Mouse (Mus musculus): ENCODE measurements at regions not wholly inside any gene's neighbourhood (a gene's known extent, or its start where the extent isn't known, plus 50 kb on each side); places are given as distances from the start of the nearest gene placed in this dataset.

DNA sequence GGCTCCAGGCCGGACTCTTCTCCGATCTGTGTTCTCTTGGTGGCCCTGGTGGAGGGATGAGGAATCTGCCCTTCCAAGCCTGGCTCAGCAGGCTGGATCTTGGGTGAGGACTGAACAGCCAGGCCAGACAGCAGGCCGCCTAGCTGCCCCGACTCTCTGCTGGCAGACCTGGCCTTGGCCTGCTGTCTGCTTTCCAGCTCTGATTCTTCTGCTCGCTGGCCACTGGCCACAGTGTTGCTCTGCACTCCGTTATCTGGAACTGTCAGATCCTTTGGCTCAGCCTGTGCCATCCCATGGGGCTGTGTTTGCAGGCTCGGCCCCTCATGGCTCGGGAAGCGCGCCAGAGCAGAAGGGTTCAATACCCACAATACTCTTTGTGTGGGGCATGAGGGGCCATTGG lies 119.7 kb downstream of the Bcl2l11 start:
- Histone ChIP-seq H3K36me3 (replicated peaks in 1 of 2; ENCODE audit: control insufficient read depth in 1 of 2, insufficient read depth in 1 of 2, low read length in 1 of 2) (no peaks in the 10 kb centered on the region), H3K27ac (ENCODE audit: insufficient read depth, low read depth) (no peak overlapping the region), H3K79me2 (replicated peaks; ENCODE audit: control insufficient read depth, extremely low read depth, insufficient read depth, poor library complexity, severe bottlenecking) (no peaks in the 10 kb centered on the region), H3K9ac (ENCODE audit: insufficient read depth, low read depth) (no peak overlapping the region), H3K4me3 (replicated peaks in 1 of 3; ENCODE audit: low read depth in 2 of 3, low read length in 2 of 3, poor library complexity in 1 of 3) (no peak overlapping the region), H3K4me2 (ENCODE audit: insufficient read depth, low read depth, poor library complexity, severe bottlenecking) (no peak overlapping the region), H3K4me1 (ENCODE audit: control insufficient read depth in 1 of 2, insufficient read depth in 2 of 2) (peaks cover 0 to 14% of the 10 kb centered on the region in 2 experiments; a peak in 3 of 4 replicates), H3K9me3 (replicated peaks; ENCODE audit: low read length) (peaks cover 10% of the 10 kb centered on the region), H3K27me3 (replicated peaks) (no peaks in the 10 kb centered on the region)
- dilution Hi-C loops (cut with MboI; ENCODE audit: extremely low pct_ligation_motif_present, extremely low pct_unique_long_range_greater_than_20kb, low sequenced_read_pairs) (no loop called here), in situ Hi-C loops (cut with MboI; ENCODE audit: low pct_ligation_motif_present, low pct_unique_long_range_greater_than_20kb, low sequenced_read_pairs) (no loop called here)
- no peak for TF ChIP-seq TBP (conservative IDR thresholded peaks at IDR 0.05; ENCODE audit: low read depth, low read length)
- TF ChIP-seq USF2 (conservative IDR thresholded peaks at IDR 0.05; ENCODE audit: low read depth, low read length), result no peak
- no peak for TF ChIP-seq MAZ (IDR thresholded peaks at IDR 0.05; ENCODE audit: low read depth, low read length)
- TF ChIP-seq TCF12 (IDR thresholded peaks at IDR 0.05; ENCODE audit: low read depth, low read length), result no peak
- TF ChIP-seq MEF2A (IDR thresholded peaks at IDR 0.05; ENCODE audit: borderline replicate concordance, low read depth, low read length), result no peak
- TF ChIP-seq RAD21 (IDR thresholded peaks at IDR 0.05; ENCODE audit: low read depth, low read length), result no peak
- no peak for TF ChIP-seq JUN (IDR thresholded peaks at IDR 0.05; ENCODE audit: insufficient read depth, low read depth, low read length)
- no peak for DNase-seq (ENCODE audit: extremely low read depth)

DNA sequence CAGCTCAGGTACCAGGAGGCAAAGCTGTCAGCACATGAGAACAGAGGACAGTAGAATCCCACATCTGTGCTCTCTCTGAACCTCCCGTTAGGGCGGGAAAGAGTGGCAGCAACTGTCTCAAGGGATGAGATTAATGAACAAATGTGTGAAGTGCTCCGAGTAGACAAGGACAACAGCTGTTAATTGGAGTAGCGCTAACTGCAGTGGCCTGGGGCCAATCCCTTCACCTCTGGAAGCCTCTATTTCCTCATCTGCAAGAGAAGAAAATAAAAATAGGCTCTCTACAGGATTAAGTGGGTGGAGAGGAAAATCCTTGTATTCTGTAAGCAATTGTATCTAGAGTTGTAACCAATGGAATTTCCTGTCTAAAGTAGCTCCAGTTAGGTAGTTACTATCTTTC lies 122.1 kb downstream of the Bcl2l11 start:
- in situ Hi-C loops (cut with MboI; ENCODE audit: low pct_ligation_motif_present, low pct_unique_long_range_greater_than_20kb, low sequenced_read_pairs) (no loop called here), dilution Hi-C loops (cut with MboI; ENCODE audit: extremely low pct_ligation_motif_present, extremely low pct_unique_long_range_greater_than_20kb, low sequenced_read_pairs) (no loop called here)
- no peak for DNase-seq (ENCODE audit: extremely low read depth)
- H3K4me1 ChIP-seq (ENCODE audit: control insufficient read depth in 1 of 2, insufficient read depth in 2 of 2), result peaks cover 0 to 14% of the 10 kb centered on the region in 2 experiments; a peak in 3 of 4 replicates
- no peak overlapping the region for H3K9ac ChIP-seq (ENCODE audit: insufficient read depth, low read depth)
- peaks cover 10% of the 10 kb centered on the region for H3K9me3 ChIP-seq (replicated peaks; ENCODE audit: low read length)
- no peaks in the 10 kb centered on the region for H3K36me3 ChIP-seq (replicated peaks in 1 of 2; ENCODE audit: control insufficient read depth in 1 of 2, insufficient read depth in 1 of 2, low read length in 1 of 2)
- H3K4me2 ChIP-seq (ENCODE audit: insufficient read depth, low read depth, poor library complexity, severe bottlenecking), result no peak overlapping the region
- H3K27ac ChIP-seq (ENCODE audit: insufficient read depth, low read depth), result no peak overlapping the region
- no peak overlapping the region for H3K4me3 ChIP-seq (replicated peaks in 1 of 3; ENCODE audit: low read depth in 2 of 3, low read length in 2 of 3, poor library complexity in 1 of 3)
- no peaks in the 10 kb centered on the region for H3K27me3 ChIP-seq (replicated peaks)
- TF ChIP-seq ZMIZ1 (IDR thresholded peaks at IDR 0.05; ENCODE audit: low read depth, low read length) (no peak), MYC (IDR thresholded peaks at IDR 0.05; ENCODE audit: low read depth, low read length) (no peak), PAX5 (IDR thresholded peaks at IDR 0.05; ENCODE audit: low read length) (no peak), RCOR1 (conservative IDR thresholded peaks at IDR 0.05; ENCODE audit: low read depth, low read length) (no peak), ZKSCAN1 (IDR thresholded peaks at IDR 0.05; ENCODE audit: borderline replicate concordance, low read depth, low read length) (no peak), ELF1 (IDR thresholded peaks at IDR 0.05; ENCODE audit: low read depth, low read length) (no peak)
- H3K79me2 ChIP-seq (replicated peaks; ENCODE audit: control insufficient read depth, extremely low read depth, insufficient read depth, poor library complexity, severe bottlenecking), result no peaks in the 10 kb centered on the region

DNA sequence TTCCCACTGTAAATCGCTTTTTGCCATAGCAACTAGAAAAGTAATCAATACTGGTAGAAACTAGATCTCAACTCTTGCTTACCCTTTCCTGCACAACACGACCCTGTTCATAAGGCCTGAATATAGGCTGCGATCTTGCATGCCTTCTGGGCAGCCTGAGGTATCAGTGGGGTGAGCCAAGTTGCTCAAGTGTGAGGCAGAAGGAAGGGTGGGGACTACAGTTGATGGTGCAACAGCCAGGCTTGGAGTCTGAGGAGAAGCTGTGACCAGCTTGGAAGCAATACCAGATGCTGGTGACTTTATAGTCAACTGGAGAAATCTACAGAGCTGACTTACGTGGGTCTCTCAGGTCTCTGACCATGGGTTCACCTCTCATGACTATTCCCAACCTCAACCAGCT lies 123.3 kb downstream of the Bcl2l11 start:
- Histone ChIP-seq H3K79me2 (replicated peaks; ENCODE audit: control insufficient read depth, extremely low read depth, insufficient read depth, poor library complexity, severe bottlenecking) (no peaks in the 10 kb centered on the region), H3K36me3 (replicated peaks in 1 of 2; ENCODE audit: control insufficient read depth in 1 of 2, insufficient read depth in 1 of 2, low read length in 1 of 2) (no peaks in the 10 kb centered on the region), H3K4me1 (ENCODE audit: control insufficient read depth in 1 of 2, insufficient read depth in 2 of 2) (peaks cover 0 to 3% of the 10 kb centered on the region in 2 experiments; a peak in 2 of 4 replicates), H3K9ac (ENCODE audit: insufficient read depth, low read depth) (no peak overlapping the region), H3K9me3 (replicated peaks; ENCODE audit: low read length) (peaks cover 10% of the 10 kb centered on the region), H3K27ac (ENCODE audit: insufficient read depth, low read depth) (no peak overlapping the region), H3K4me2 (ENCODE audit: insufficient read depth, low read depth, poor library complexity, severe bottlenecking) (no peak overlapping the region), H3K27me3 (replicated peaks) (no peaks in the 10 kb centered on the region), H3K4me3 (replicated peaks in 1 of 3; ENCODE audit: low read depth in 2 of 3, low read length in 2 of 3, poor library complexity in 1 of 3) (no peak overlapping the region)
- no peak for DNase-seq (ENCODE audit: extremely low read depth)
- no peak for TF ChIP-seq USF2 (conservative IDR thresholded peaks at IDR 0.05; ENCODE audit: low read depth, low read length)
- no peak for TF ChIP-seq PAX5 (IDR thresholded peaks at IDR 0.05; ENCODE audit: low read length)
- no peak for TF ChIP-seq ZKSCAN1 (IDR thresholded peaks at IDR 0.05; ENCODE audit: borderline replicate concordance, low read depth, low read length)
- TF ChIP-seq CTCF (conservative IDR thresholded peaks at IDR 0.05 in 1 of 2, IDR thresholded peaks at IDR 0.05 in 1 of 2; ENCODE audit: low read depth in 2 of 2, low read length in 2 of 2), result no peak
- TF ChIP-seq SIN3A (IDR thresholded peaks at IDR 0.05; ENCODE audit: low read length), result no peak
- no peak for TF ChIP-seq CHD2 (IDR thresholded peaks at IDR 0.05; ENCODE audit: low read length)
- no peak for TF ChIP-seq POLR2AphosphoS2 (IDR thresholded peaks at IDR 0.05; ENCODE audit: low read depth, low read length)
- no peak for TF ChIP-seq MAX (IDR thresholded peaks at IDR 0.05; ENCODE audit: low read length)
- no peak for TF ChIP-seq CHD1 (IDR thresholded peaks at IDR 0.05; ENCODE audit: low read depth, low read length)
- TF ChIP-seq MAFK (IDR thresholded peaks at IDR 0.05; ENCODE audit: insufficient replicate concordance, low read length), result no peak
- no peak for TF ChIP-seq MYC (IDR thresholded peaks at IDR 0.05; ENCODE audit: low read depth, low read length)
- no peak for TF ChIP-seq USF1 (IDR thresholded peaks at IDR 0.05; ENCODE audit: low read depth, low read length)
- dilution Hi-C loops (cut with MboI; ENCODE audit: extremely low pct_ligation_motif_present, extremely low pct_unique_long_range_greater_than_20kb, low sequenced_read_pairs) (no loop called here), in situ Hi-C loops (cut with MboI; ENCODE audit: low pct_ligation_motif_present, low pct_unique_long_range_greater_than_20kb, low sequenced_read_pairs) (no loop called here)

Measured in CH12.LX (cell line).